Mouse (Mus musculus) left cerebral cortex, postnatal 25 days (tissue): ENCODE data around the gene Supt4a. TPM values are rescaled to one million over a fixed set of nuclear protein-coding genes. Genes with fewer than 3 reads are reported as not detected.
A peak's percentile ranks its signal among the peaks of the same experiment; 100 is the strongest.

Experiments used
- DNase-seq, 2 experiments: peaks; one replicate each; pipeline ENCODE4 v3.0.0; 2022; ENCODE audit warnings: low spot score in 2 of 2, mixed read lengths in 1 of 2
- intact Hi-C: fragments of 180-260 bp; cut with DNase I; formaldehyde crosslinking; loops from one replicate; pipeline ENCODE4 v1.15.1; 2025
- total RNA-seq, 2 experiments: library from RNA; stranded (reverse); gene quantifications; 2 replicates each; pipeline ENCODE4 v1.2.3; 2021

The Supt4a gene
- total RNA-seq, 2 experiments from 2014 or later, result 69.9 to 86.3 TPM

- peak; percentile 35 to 75 for DNase-seq
- intact Hi-C loops, result loop anchor here (10.0 kb wide), 1 partner anchor 535 kb away; no protein-coding TSS in a partner anchor
These were observed 12.1 kb downstream of the Supt4a start for GRCm38 (mm10) chr11:87749192-87750042.

GRCm38 (mm10) chr11:87750043-87750421 lies 12.7 kb downstream of the Supt4a start:
- intact Hi-C loops, result loop anchor here (10.0 kb wide), 1 partner anchor 535 kb away; no protein-coding TSS in a partner anchor
- DNase-seq, result no peak

- DNase-seq, result no peak
- intact Hi-C loops, result loop anchor here (10.0 kb wide), 1 partner anchor 536 kb away; no protein-coding TSS in a partner anchor
These were observed 13.2 kb downstream of the Supt4a start for GRCm38 (mm10) chr11:87750521-87750920.

DNA sequence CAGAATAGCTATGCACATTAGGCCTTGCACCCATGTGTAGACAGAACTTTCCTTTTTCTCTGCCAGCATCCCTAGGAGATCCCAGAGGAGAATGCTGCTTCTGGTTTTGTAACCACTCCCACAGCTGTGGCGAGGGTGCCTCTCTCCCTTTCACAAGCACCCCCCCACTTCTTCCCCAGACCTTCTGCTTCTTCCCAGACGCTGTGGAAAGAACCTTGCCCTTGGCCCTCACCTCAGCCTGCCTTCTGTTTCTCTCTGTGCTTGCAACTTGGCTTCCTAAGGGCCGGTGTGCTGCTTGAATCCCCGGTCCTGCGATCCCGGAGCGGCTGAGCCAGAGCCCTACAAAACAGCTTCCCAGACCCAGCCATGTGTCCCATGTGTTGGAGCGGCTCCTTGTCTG lies 13.7 kb downstream of the Supt4a start:
- intact Hi-C loops, result loop anchor here (10.0 kb wide), 1 partner anchor 536 kb away; no protein-coding TSS in a partner anchor
- no peak for DNase-seq

DNA sequence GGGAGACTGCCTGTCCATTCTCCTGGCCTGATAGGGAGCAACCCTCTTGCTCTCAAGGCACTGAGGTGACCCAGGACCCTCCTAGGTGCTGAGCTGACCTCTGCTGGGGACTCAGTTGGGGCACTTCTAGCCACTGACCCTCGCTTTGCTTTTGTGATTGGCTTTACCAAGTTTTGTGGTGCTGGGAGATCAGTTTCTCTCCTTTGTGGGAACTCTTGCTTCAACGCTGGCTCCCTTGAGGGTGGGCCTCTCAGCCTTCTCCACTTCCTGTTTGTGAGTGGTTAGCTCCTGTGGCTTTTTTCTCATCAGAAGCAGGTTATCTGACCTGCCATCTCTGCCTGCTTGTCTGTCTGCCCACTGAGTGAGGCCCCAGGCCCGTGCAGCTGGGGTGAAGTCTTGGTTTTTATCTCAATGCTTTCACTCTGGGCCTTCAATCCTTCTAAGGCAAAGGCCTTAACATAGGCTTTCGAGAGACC lies 14.2 kb downstream of the Supt4a start:
- no peak for DNase-seq
- intact Hi-C loops, result loop anchor here (10.0 kb wide), 1 partner anchor 537 kb away; no protein-coding TSS in a partner anchor

DNA sequence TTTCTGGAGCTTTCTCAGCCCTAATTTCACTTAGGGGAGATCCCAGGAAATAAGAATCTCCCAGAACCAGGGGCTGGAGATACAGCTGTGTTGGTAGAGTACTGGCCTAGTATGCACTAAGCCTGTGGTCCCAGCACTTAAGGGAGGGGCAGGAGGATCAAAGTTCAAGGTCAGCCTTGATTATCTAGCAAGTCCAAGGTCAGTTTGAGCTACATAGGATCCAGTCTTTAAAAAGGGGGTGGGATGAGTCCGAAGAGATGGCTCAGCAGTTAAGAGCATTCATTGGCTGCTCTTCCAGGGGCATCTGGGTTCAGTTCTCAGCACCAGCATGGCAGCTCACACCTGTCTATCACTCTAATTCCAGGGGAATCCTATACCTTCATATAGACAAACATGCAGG lies 15.0 kb downstream of the Supt4a start:
- intact Hi-C loops, result loop anchor here (10.0 kb wide), 1 partner anchor 538 kb away; no protein-coding TSS in a partner anchor
- no peak for DNase-seq

DNA sequence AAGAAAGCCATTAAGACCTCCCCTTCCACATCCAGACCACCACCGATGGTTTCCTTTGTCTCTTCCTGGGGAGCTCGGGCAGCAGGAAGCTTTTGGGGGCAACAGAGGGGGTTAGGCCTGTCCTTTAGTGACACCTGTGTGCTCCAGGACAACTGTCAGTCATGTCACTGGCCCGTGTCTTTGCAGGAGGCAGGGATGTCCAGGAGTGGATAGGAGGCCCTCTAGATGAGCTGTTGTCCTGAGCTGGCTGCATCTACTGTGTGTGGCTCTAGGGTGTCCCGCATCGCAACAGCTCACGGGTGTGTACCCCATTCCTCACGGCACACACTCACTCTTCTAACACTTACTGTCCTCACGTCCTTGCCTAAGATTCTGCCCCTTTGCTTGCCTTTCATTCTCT lies 15.9 kb downstream of the Supt4a start:
- DNase-seq, result no peak
- intact Hi-C loops, result loop anchor here (10.0 kb wide), 1 partner anchor 538 kb away; no protein-coding TSS in a partner anchor

- intact Hi-C loops, result loop anchor here (10.0 kb wide), 1 partner anchor 539 kb away; no protein-coding TSS in a partner anchor
- no peak for DNase-seq
These were observed 16.6 kb downstream of the Supt4a start for GRCm38 (mm10) chr11:87753891-87754501.

DNA sequence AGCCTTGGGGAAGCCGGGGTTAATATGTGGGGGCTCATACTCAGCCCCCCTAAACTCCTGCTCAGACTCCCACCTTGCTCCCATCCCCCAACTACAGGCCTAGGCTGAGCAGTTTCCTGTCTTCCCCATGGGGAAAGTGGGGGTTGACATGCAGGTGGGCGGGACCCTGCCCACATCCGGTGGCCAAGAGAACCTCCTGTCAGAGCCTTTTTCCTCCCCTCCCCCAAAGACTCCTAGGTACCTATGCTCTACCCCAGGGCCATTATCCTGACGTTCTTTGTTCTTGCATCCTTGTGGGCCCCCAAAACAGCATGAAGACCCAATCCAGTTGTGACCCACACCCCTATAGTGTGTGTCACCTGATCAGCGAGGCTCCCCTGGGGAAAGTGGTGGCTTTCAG lies 17.3 kb downstream of the Supt4a start:
- DNase-seq, result no peak
- intact Hi-C loops, result loop anchor here (10.0 kb wide), 1 partner anchor 540 kb away; no protein-coding TSS in a partner anchor

- intact Hi-C loops, result loop anchor here (10.0 kb wide), 1 partner anchor 541 kb away; no protein-coding TSS in a partner anchor
- DNase-seq, result peak in 1 of 2 experiments; percentile 39
These were observed 18.1 kb downstream of the Supt4a start for GRCm38 (mm10) chr11:87755360-87756017.

GRCm38 (mm10) chr11:87756251-87756820 lies 19.0 kb downstream of the Supt4a start:
- DNase-seq, result no peak
- intact Hi-C loops, result loop anchor here (10.0 kb wide), 1 partner anchor 542 kb away; no protein-coding TSS in a partner anchor

- intact Hi-C loops, result loop anchor here (10.0 kb wide), 1 partner anchor 542 kb away; no protein-coding TSS in a partner anchor
- DNase-seq, result no peak
These were observed 19.9 kb downstream of the Supt4a start for GRCm38 (mm10) chr11:87757001-87757954.

DNA sequence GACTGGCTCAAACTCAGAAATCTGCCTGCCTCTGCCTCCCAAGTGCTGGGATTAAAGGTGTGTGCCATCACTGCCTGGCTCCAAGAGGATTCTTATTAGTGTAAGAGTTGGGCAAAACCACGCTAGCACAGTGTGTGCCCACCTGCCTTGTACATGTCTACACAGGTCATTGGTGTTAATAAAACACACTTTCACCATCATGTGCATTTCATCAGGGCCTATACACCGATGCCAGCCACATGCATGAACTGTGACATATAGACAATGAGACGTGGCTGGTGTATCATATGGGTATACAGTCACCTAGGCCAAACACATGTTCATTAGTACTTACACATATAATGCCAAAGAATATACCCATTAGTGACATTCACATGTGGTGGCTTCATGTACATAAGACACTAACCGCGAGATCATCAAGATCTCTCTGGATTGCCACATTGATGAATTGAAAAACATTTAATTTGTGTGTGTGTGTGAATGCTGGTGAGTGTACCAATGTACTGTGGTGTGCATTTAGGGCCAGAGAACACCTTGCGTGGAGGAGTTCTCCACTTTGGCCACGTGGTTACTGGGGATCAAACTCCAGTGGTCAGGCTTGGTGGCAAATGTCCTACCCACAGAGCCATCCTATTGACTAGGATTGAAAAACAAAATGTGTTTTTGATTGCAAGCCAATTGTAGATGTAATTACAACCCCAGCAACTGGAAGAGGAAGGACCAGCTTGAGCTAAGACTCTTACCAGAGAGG lies 21.0 kb downstream of the Supt4a start:
- no peak for DNase-seq
- intact Hi-C loops, result loop anchor here (10.0 kb wide), 1 partner anchor 544 kb away; no protein-coding TSS in a partner anchor

GRCm38 (mm10) chr11:87758957-87759608 lies 21.7 kb downstream of the Supt4a start:
- intact Hi-C loops, result loop anchor here (10.0 kb wide), 1 partner anchor 544 kb away; no protein-coding TSS in a partner anchor
- DNase-seq, result no peak

DNA sequence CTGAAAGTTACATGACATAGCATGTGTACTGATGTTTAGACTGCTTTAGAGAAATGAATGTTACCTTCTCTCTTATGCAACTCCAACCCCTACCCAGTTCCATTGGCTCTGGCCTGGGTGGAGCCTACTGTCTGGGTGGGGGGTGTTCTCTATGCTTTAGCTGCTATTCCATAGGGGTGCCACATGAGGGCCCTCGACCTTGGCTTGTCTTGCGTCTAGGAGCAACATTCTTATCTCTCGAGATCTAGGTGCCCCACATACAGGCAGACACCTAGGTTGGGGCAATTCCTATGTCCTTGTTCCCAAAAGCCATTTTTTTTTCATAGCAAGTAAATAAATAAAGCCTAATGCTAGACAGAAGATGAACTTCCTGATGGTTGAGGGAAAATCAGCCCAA lies 22.3 kb downstream of the Supt4a start:
- DNase-seq, result peak; percentile 48 to 79
- intact Hi-C loops, result loop anchor here (2.0 to 10.0 kb wide), 4 partner anchors 97 to 545 kb away; partner anchors contain the start of gene Rnf43

DNA sequence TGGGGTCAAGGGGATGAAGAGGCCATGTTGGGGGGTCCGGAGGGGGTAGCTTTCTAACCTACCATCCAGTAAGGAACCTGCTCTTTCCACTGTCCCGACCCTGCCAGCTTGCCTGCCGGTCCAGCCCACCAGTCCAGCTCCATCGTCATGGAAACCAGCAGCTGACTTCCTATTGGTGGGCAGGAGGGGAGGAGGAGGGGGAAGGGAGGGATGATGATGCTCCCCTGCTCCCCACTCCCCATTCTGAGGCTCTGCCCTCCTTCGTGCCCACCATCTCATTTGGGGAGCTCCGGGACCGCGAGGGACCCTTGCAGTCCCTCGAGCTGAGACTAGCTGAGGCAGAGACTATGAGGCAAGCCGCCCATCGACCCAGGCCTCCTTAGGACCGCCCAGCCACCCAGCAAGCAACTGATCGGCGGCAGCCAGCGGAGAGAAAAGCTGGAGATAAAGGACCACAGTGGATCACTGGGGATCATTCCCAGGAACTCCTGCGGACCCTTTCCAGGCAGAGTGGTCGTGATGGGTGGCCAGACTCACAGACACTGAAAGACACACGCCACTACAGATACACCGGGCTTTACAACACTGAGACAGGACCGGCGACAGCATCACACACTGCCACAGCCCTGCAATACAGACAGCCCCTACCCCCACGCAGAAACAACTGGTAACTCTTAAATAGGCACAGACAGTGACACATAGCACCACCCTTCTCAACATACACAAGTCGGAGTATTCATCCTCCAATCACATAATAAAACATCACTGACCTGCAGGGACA lies 23.1 kb downstream of the Supt4a start, which contains the start of gene Tspoap1:
Gene Tspoap1, plus strand, starts transcription at position 241 of the 781 bp plus-strand sequence.
- intact Hi-C loops, result loop anchor here (2.0 to 5.0 kb wide), 3 partner anchors 98 to 163 kb away; partner anchors contain the start of gene Rnf43
- DNase-seq, result peak; percentile 75 to 91
